Mouse (Mus musculus) forebrain, embryonic 14.5 days (tissue): ENCODE data around the gene Ppp3ca. TPM values are rescaled to one million over a fixed set of nuclear protein-coding genes. Genes with fewer than 3 reads are reported as not detected.

Experiments used
- ATAC-seq: fragments of 200-750 bp; cut with Nextera tagmentation; 2 replicates; pipeline ENCODE4 v1.8.0; 2017; ENCODE audit warnings: mild to moderate bottlenecking, moderate library complexity
- DNase-seq: peaks from one replicate; pipeline ENCODE4 v3.0.0-alpha.2; 2015; ENCODE audit warnings: low spot score
- H3K27ac ChIP-seq: fragments of 300-500 bp; sonication (generic); 2 replicates; pipeline ENCODE4 v1.5.1; 2014; ENCODE audit warnings: low read depth, mild to moderate bottlenecking, control low read depth, low read length, moderate library complexity
- H3K27me3 ChIP-seq: fragments of 300-500 bp; sonication (generic); replicated peaks from 2 replicates; pipeline ENCODE4 v1.6.1; 2014; ENCODE audit warnings: low read length, control low read depth, mixed read lengths; ENCODE audit not compliant: control insufficient read depth, insufficient read depth
- H3K36me3 ChIP-seq: fragments of 300-500 bp; sonication (generic); 2 replicates; pipeline ENCODE4 v1.6.1; 2014; ENCODE audit warnings: low read length, control low read depth; ENCODE audit not compliant: control insufficient read depth, insufficient read depth
- H3K4me1 ChIP-seq: fragments of 300-500 bp; sonication (generic); 2 replicates; pipeline ENCODE4 v1.6.1; 2014; ENCODE audit warnings: antibody characterized with exemption, low read length, control low read depth; ENCODE audit not compliant: control insufficient read depth, insufficient read depth
- H3K4me2 ChIP-seq: fragments of 300-500 bp; sonication (generic); 2 replicates; pipeline ENCODE4 v1.6.1; 2014; ENCODE audit warnings: mild to moderate bottlenecking, control low read depth, low read length
- H3K4me3 ChIP-seq: fragments of 300-500 bp; sonication (generic); 2 replicates; pipeline ENCODE4 v1.5.1; 2014; ENCODE audit warnings: low read depth, low read length, control low read depth
- H3K9ac ChIP-seq: fragments of 300-500 bp; sonication (generic); 2 replicates; pipeline ENCODE4 v1.6.1; 2014; ENCODE audit warnings: mild to moderate bottlenecking, low read length, control low read depth, moderate library complexity
- H3K9me3 ChIP-seq: fragments of 300-500 bp; sonication (generic); replicated peaks from 2 replicates; pipeline ENCODE4 v1.6.1; 2016; ENCODE audit warnings: low read length, control low read depth, mixed read lengths; ENCODE audit not compliant: control insufficient read depth
- WGBS: fragments of 180-500 bp; shearing (Covaris S2); extraction: QIAGEN DNeasy Blood & Tissue Kit; methylation state at CpG from one replicate; pipeline ENCODE4 v1.1.7; 2014; 5-methylcytosine and 5-hydroxymethylcytosine counted together
- polyA plus RNA-seq: library from polyadenylated mRNA; unstranded; fragments of >200 nt; fragmentation: Nextera tagmentation; extraction: Ambion mirVana; gene quantifications from 2 replicates; pipeline ENCODE4 v1.2.1, GENCODE M21; 2014

Gene Ppp3ca
- polyA plus RNA-seq, 1 experiment from 2014 or later, result 84.4 TPM

DNA sequence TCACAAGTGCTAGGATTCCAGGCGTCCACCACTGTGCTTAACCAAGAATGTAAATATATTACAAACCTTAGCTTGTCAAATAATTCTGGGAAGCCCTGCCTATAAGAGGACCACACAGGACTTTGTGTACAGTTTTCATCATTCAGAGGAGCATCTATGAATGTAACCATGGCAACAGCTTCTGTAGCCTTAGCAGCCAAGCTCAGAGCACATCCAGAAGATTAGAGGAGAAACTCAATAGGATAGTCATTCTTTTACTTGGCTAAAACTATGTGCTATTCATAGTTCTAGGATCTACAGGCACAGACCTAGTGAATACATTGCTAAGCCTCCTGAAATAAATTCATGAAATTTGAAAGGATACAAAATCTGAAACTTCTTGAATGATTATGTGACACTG, 172.5 kb downstream of the Ppp3ca start:
- ATAC-seq, result 0 out of 2 replicates have a peak, but pooled peaks have one; percentile 35
- DNase-seq, result peak; percentile 61

DNA sequence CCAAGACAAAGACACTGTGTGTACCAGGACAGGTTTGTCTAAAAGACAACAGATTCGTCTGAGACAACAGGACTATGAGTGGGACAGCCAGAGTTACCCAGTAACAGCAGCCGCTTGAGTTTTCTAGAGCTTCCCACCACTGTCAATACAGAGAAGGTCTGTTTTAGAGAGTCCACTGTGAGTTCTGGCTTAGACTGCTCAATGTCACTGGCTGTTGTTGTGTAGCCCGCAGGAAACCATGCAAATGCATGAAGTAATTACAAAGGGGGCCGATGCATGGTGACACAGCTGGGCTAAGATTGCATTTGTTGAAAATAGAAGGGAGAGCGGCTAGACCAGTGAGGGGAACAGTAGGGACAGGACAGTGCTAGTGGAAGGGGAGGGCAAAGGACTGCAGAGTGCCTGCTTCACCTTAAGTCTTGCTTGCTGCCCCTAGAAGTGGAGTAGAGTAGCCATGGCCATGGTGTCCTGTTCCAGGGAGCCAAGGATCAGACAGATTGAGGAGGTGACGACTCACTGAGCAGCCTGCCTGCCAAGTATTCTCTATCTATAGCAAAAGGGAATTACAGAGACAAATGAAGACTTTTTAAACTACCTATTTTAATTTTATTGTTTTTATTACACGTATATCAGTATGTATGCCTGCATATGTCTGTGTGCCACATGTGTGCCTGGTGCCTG, 174.0 kb downstream of the Ppp3ca start:
- Histone ChIP-seq H3K4me2 (no peak overlapping the region), H3K4me1 (peaks cover 10% of the 10 kb centered on the region), H3K27ac (no peak overlapping the region), H3K36me3 (no peaks in the 10 kb centered on the region), H3K27me3 (no peaks in the 10 kb centered on the region), H3K9me3 (no peaks in the 10 kb centered on the region), H3K9ac (no peak overlapping the region), H3K4me3 (no peak overlapping the region)
- ATAC-seq, result peak; percentile 38; the same call in 1 of the 2 replicates
- no peak for DNase-seq
- 42% methylated on average over 7 of the region's 7 CpGs for WGBS

More for the DNA sequence above, 172.5 kb downstream of the Ppp3ca start:
- Histone ChIP-seq H3K27ac (no peak overlapping the region), H3K9me3 (no peaks in the 10 kb centered on the region), H3K4me2 (no peak overlapping the region), H3K9ac (no peak overlapping the region), H3K4me3 (no peak overlapping the region), H3K36me3 (no peaks in the 10 kb centered on the region), H3K4me1 (peaks cover 10% of the 10 kb centered on the region), H3K27me3 (no peaks in the 10 kb centered on the region)
- WGBS, result 38% methylated on average over 1 of the region's 1 CpGs

DNA sequence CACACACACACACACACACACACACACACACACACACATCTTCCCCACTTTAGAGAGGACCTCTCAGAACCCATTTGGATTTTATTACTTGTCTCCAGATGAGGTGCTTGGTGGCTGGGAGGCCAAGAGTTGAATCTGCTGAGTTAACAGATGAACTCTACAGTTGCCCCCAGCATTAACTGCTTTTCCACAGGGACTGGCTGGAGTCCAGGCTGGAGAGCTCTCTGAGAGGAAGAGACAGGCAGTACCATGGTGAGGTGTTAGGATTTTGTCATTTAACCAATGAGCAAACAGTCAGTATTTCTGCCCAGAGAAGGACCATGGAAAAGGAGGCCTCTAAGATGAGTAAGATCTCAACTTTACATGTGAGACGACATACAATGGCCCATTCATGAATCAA, 179.1 kb downstream of the Ppp3ca start:
- WGBS, result 93% methylated on average over 1 of the region's 1 CpGs
- H3K4me3 ChIP-seq, result no peak overlapping the region
- H3K9ac ChIP-seq, result no peak overlapping the region
- ATAC-seq, result no peak
- no peaks in the 10 kb centered on the region for H3K27me3 ChIP-seq
- no peak for DNase-seq
- no peaks in the 10 kb centered on the region for H3K4me1 ChIP-seq
- no peak overlapping the region for H3K27ac ChIP-seq
- H3K9me3 ChIP-seq, result no peaks in the 10 kb centered on the region
- H3K36me3 ChIP-seq, result no peaks in the 10 kb centered on the region
- no peak overlapping the region for H3K4me2 ChIP-seq

- H3K9me3 ChIP-seq, result no peaks in the 10 kb centered on the region
- H3K36me3 ChIP-seq, result no peaks in the 10 kb centered on the region
- no peak overlapping the region for H3K27ac ChIP-seq
- H3K27me3 ChIP-seq, result no peaks in the 10 kb centered on the region
- no peaks in the 10 kb centered on the region for H3K4me1 ChIP-seq
- no peak for DNase-seq
- WGBS, result 92% methylated on average over 6 of the region's 6 CpGs
- H3K9ac ChIP-seq, result no peak overlapping the region
- ATAC-seq, result no peak
- no peak overlapping the region for H3K4me2 ChIP-seq
- no peak overlapping the region for H3K4me3 ChIP-seq
Measured at GRCm38 (mm10) chr3:136852921-136853320, 183.0 kb downstream of the Ppp3ca start.

GRCm38 (mm10) chr3:136853596-136853995, 183.7 kb downstream of the Ppp3ca start:
- WGBS, result 96% methylated on average over 4 of the region's 4 CpGs
- no peak for ATAC-seq
- no peaks in the 10 kb centered on the region for H3K4me1 ChIP-seq
- no peak overlapping the region for H3K9ac ChIP-seq
- no peak for DNase-seq
- no peaks in the 10 kb centered on the region for H3K27me3 ChIP-seq
- no peak overlapping the region for H3K4me2 ChIP-seq
- H3K27ac ChIP-seq, result no peak overlapping the region
- H3K4me3 ChIP-seq, result no peak overlapping the region
- H3K9me3 ChIP-seq, result no peaks in the 10 kb centered on the region
- no peaks in the 10 kb centered on the region for H3K36me3 ChIP-seq

GRCm38 (mm10) chr3:136855996-136856395, 186.1 kb downstream of the Ppp3ca start:
- Histone ChIP-seq H3K27me3 (no peaks in the 10 kb centered on the region), H3K4me2 (no peak overlapping the region), H3K27ac (no peak overlapping the region), H3K4me1 (no peaks in the 10 kb centered on the region), H3K4me3 (no peak overlapping the region), H3K9me3 (no peaks in the 10 kb centered on the region), H3K36me3 (no peaks in the 10 kb centered on the region), H3K9ac (no peak overlapping the region)
- DNase-seq (no peak), ATAC-seq (no peak)
- 91% methylated on average over 4 of the region's 4 CpGs for WGBS

GRCm38 (mm10) chr3:136862051-136862837, 192.3 kb downstream of the Ppp3ca start:
- Histone ChIP-seq H3K27me3 (no peaks in the 10 kb centered on the region), H3K9ac (no peak overlapping the region), H3K27ac (no peak overlapping the region), H3K4me3 (no peak overlapping the region), H3K4me2 (no peak overlapping the region), H3K4me1 (no peaks in the 10 kb centered on the region), H3K9me3 (no peaks in the 10 kb centered on the region), H3K36me3 (no peaks in the 10 kb centered on the region)
- ATAC-seq (no peak), DNase-seq (no peak)
- 89% methylated on average over 11 of the region's 11 CpGs for WGBS

- 91% methylated on average over 5 of the region's 5 CpGs for WGBS
Measured at GRCm38 (mm10) chr3:136863127-136863526, 193.2 kb downstream of the Ppp3ca start.

GRCm38 (mm10) chr3:136864306-136864705, 194.4 kb downstream of the Ppp3ca start:
- ATAC-seq (0 out of 2 replicates have a peak, but pooled peaks have one; percentile 34), DNase-seq (no peak)
- no peaks in the 10 kb centered on the region for H3K4me1 ChIP-seq
- H3K27me3 ChIP-seq, result no peaks in the 10 kb centered on the region
- no peaks in the 10 kb centered on the region for H3K9me3 ChIP-seq
- H3K4me3 ChIP-seq, result no peak overlapping the region
- H3K36me3 ChIP-seq, result no peaks in the 10 kb centered on the region
- no peak overlapping the region for H3K9ac ChIP-seq
- no peak overlapping the region for H3K4me2 ChIP-seq
- no peak overlapping the region for H3K27ac ChIP-seq

More at GRCm38 (mm10) chr3:136863127-136863526, 193.2 kb downstream of the Ppp3ca start:
- ATAC-seq, result no peak
- Histone ChIP-seq H3K9me3 (no peaks in the 10 kb centered on the region), H3K27ac (no peak overlapping the region), H3K4me1 (no peaks in the 10 kb centered on the region), H3K4me3 (no peak overlapping the region), H3K27me3 (no peaks in the 10 kb centered on the region), H3K9ac (no peak overlapping the region), H3K4me2 (no peak overlapping the region), H3K36me3 (no peaks in the 10 kb centered on the region)
- no peak for DNase-seq
